Mouse (Mus musculus) erythroblast, embryonic 14.5 days (primary cell): ENCODE measurements around the gene Ip6k2.

ENCODE experiments used
- GATA1 ChIP-seq: IDR thresholded peaks from 2 replicates; pipeline ENCODE4 v1.6.1; 2012; ENCODE audit warnings: low read length, inconsistent platforms, mixed read lengths
- TAL1 ChIP-seq: IDR thresholded peaks from 3 replicates; pipeline ENCODE4 v1.6.1; 2012; ENCODE audit warnings: low read length, inconsistent platforms, mixed read lengths

DNA sequence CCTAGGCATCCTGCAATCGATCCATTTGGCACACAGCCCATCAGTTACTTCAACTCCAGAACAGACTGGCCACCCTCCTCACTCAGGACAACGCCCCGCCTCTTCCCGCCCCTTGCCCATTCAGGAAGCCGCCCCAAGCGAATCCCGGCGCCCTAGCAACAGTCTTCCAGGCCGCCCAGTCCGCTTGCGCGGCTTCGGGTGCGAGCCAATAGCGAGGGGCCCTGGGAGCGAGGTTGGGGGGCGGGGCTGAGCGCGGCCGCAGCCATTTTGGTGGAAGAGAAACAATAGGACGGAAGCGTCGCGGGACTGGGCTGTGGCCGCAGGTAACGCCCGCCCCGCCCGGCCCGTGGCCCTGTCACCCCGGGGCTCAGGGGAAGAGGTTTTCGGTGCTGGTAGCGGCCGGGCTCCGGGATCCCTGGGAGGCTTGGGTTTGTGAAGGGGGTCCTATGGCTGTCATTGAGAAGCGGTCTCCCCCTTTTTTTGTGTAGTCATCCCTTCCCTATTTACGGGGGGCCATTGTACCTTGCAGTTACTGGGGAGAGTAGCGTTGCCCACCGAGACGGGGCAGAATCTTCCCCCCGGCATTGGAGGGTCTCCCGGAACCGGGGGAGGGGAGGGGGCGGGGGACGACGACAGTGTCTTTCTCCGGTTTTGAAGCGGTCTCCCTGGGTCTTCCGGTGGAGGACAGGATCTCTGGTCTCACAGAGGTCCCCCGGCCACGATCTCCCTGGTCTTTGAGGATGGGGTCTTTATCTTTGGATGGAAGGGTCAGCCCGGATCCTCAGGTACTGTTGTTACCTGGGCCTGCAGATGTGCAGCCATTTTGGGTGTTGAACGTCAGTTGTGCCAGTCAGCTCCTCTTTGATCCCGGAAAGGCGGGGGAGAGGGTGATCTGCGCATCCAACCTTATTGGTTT, at the start of gene Ip6k2:
- TF ChIP-seq GATA1, result no peak
- TF ChIP-seq TAL1, result no peak
